Mouse (Mus musculus): ENCODE measurements around the gene Gm13889. TPM values are rescaled to one million over a fixed set of nuclear protein-coding genes. Genes with fewer than 3 reads are reported as not detected.

The Gm13889 gene
- polyA plus RNA-seq, 1 experiment from 2014 or later, result 0.60 TPM

DNA sequence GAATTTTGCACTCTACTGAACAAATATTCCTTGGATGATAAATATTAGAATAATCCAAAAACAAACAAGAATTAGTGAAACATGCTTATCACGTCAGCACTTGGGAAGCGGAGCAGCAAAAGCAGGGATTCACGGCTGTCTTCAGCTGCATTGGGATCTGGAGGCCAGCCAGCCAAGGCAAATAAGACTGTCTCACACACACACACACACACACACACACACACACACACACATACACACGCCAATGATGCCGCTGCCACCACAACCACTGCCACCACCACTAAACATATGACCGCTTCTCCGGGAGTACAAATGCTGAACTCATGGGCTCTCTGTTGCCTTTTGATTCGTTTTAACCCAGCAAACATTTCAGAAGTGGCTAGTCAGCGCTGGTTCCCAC lies 3.3 kb downstream of the Gm13889 start:
- peaks cover 73% of the 10 kb centered on the region for H3K27me3 ChIP-seq (ENCODE audit: low read depth, poor library complexity, severe bottlenecking)
- peaks cover 30% of the 10 kb centered on the region for H3K4me1 ChIP-seq
- 90% methylated on average over 9 of the region's 9 CpGs for WGBS
- no peak for DNase-seq (ENCODE audit: low spot score)
- H3K4me3 ChIP-seq, result no peak overlapping the region
- H3K27ac ChIP-seq, result no peak overlapping the region
- no peaks in the 10 kb centered on the region for H3K36me3 ChIP-seq
- no peaks in the 10 kb centered on the region for H3K9me3 ChIP-seq (replicated peaks)

DNA sequence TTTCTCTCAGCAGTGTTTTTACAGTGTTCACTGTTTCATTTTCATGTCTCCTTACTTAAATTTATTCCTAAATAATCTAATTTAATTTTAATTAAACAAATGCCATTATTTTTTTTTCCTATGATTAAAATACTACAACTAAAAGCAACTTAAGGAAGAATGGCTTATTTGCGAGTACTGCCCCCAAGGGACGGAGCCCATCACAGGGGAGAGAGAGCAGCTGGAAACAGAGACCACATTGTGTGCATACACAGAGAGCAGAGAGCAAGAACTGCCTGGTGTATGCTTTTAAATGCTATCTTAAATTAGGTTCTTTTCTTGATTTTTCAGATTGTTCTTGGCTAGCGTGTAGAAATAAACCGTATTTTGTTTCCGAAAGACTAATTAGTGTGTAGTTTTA lies 10.0 kb downstream of the Gm13889 start:
- WGBS, result 76% methylated on average over 5 of the region's 5 CpGs
- Histone ChIP-seq H3K36me3 (no peaks in the 10 kb centered on the region), H3K27ac (no peak overlapping the region), H3K9me3 (replicated peaks) (no peaks in the 10 kb centered on the region), H3K4me3 (no peak overlapping the region), H3K27me3 (ENCODE audit: low read depth, poor library complexity, severe bottlenecking) (peaks cover 6% of the 10 kb centered on the region; the same call in 1 of the 2 replicates), H3K4me1 (no peaks in the 10 kb centered on the region)
- no peak for DNase-seq (ENCODE audit: low spot score)

DNA sequence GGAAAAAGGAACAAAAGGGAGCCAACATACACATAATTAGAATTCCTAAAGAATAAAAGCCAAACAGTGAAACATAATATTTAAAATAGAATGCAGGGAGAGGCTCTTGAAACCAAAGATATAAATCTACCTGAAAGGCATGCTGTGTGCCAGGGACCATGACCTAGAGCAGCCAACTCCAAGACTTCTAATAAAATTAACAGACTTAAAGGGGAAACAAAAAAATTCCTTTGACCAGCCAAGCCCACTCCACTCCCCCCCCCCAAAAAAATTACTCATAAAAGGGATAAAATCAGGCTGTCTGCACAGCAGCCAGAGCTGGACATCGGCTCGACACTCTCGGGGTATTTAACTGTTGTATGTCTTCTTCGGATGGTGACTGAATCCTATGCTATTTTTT lies 12.1 kb downstream of the Gm13889 start:
- Histone ChIP-seq H3K27ac (no peak overlapping the region), H3K36me3 (no peaks in the 10 kb centered on the region), H3K4me3 (no peak overlapping the region), H3K4me1 (no peaks in the 10 kb centered on the region), H3K9me3 (replicated peaks) (no peaks in the 10 kb centered on the region), H3K27me3 (ENCODE audit: low read depth, poor library complexity, severe bottlenecking) (no peaks in the 10 kb centered on the region)
- DNase-seq (ENCODE audit: low spot score), result no peak
- WGBS, result 96% methylated on average over 4 of the region's 4 CpGs

DNA sequence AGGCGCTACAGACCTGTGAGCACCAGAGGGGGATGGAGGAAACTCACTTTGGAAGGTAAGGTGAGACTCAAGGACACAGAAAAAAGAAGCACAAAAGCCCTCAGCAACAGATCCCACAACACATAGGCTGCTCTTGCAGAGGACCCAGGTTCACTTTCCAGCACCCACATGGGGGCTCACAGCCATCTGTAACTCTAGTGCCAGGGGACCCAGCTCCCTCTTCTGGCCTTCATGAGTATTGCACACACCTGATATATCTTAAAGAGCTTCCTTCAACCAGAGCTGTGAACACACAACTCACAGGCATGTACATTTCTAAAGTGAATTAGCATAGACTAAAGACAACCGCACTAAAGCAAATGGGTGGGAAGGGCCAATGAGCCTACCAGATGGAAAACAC lies 12.9 kb downstream of the Gm13889 start:
- Histone ChIP-seq H3K9me3 (replicated peaks) (no peaks in the 10 kb centered on the region), H3K27me3 (ENCODE audit: low read depth, poor library complexity, severe bottlenecking) (no peaks in the 10 kb centered on the region), H3K4me1 (no peaks in the 10 kb centered on the region), H3K36me3 (no peaks in the 10 kb centered on the region), H3K27ac (no peak overlapping the region), H3K4me3 (no peak overlapping the region)
- 85% methylated on average over 2 of the region's 2 CpGs for WGBS
- DNase-seq (ENCODE audit: low spot score), result no peak

DNA sequence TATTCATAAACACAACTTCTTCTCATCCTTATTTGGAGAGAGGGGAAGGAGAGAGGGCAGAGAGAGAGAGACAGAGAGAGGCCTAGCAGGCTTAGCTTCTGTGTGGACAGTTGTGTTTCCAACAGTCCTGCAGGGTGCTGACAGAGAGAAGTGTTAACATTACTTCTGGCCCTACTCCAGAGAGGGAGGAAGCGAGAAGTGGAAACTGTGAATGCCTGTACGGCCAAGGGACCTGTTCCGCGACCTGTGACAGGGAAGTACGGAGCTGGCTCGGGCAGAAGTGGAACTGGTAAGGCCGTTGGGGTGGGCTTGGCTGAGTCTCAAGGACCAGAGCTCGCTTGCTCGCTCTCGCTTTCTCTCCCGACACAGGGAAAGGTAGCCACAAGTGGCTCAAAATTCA lies 15.3 kb downstream of the Gm13889 start:
- Histone ChIP-seq H3K27me3 (ENCODE audit: low read depth, poor library complexity, severe bottlenecking) (no peaks in the 10 kb centered on the region), H3K4me1 (no peaks in the 10 kb centered on the region), H3K4me3 (no peak overlapping the region), H3K9me3 (replicated peaks) (no peaks in the 10 kb centered on the region), H3K27ac (no peak overlapping the region), H3K36me3 (no peaks in the 10 kb centered on the region)
- DNase-seq (ENCODE audit: low spot score), result no peak
- WGBS, result 88% methylated on average over 11 of the region's 11 CpGs

DNA sequence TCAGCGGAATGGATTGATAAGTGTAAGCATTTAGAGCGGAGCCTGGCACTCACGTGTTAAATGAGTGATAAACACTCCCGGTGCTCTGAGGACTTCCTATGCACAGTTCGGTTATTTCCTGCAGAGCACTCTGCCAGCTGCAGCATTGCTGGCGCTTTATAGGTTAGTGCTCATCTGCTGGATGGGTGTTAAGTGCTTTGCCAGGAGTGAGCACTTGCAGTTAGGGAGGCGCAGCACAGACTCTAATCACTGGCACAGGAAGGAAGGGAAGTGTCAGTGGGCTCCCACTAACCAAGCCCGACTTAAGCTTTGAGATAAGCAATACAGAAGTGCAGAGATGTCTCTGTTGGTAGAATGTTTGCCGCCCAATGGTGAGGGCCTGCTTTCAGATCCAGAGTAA lies 18.5 kb downstream of the Gm13889 start:
- H3K27me3 ChIP-seq (ENCODE audit: low read depth, poor library complexity, severe bottlenecking), result no peaks in the 10 kb centered on the region
- H3K36me3 ChIP-seq, result no peaks in the 10 kb centered on the region
- H3K4me1 ChIP-seq, result no peaks in the 10 kb centered on the region
- DNase-seq (ENCODE audit: low spot score), result no peak
- no peak overlapping the region for H3K27ac ChIP-seq
- H3K9me3 ChIP-seq (replicated peaks), result no peaks in the 10 kb centered on the region
- WGBS, result 76% methylated on average over 9 of the region's 9 CpGs
- no peak overlapping the region for H3K4me3 ChIP-seq

DNA sequence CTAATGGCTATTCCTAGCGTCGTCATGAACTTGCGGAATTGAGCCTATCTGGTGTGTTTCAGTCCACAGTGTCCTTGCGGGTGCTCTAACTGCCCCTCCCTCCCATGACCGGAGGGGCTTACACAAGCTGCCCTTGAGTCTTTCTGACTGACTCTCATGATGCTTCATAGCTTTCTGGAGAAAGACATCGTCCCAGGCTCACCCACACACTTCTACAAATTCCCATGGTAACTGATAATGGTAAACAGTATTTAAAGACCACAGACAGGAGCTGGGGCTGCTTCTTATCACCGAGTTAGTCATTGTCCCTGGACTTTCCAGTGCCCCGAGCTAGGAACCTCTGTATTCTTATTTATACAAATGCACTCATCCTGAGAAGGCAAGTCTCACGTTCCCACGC lies 28.1 kb downstream of the Gm13889 start:
- no peaks in the 10 kb centered on the region for H3K36me3 ChIP-seq
- no peaks in the 10 kb centered on the region for H3K9me3 ChIP-seq (replicated peaks)
- H3K27ac ChIP-seq, result no peak overlapping the region
- 88% methylated on average over 10 of the region's 10 CpGs for WGBS
- H3K4me1 ChIP-seq, result no peaks in the 10 kb centered on the region
- H3K27me3 ChIP-seq (ENCODE audit: low read depth, poor library complexity, severe bottlenecking), result no peaks in the 10 kb centered on the region
- no peak for DNase-seq (ENCODE audit: low spot score)
- no peak overlapping the region for H3K4me3 ChIP-seq

DNA sequence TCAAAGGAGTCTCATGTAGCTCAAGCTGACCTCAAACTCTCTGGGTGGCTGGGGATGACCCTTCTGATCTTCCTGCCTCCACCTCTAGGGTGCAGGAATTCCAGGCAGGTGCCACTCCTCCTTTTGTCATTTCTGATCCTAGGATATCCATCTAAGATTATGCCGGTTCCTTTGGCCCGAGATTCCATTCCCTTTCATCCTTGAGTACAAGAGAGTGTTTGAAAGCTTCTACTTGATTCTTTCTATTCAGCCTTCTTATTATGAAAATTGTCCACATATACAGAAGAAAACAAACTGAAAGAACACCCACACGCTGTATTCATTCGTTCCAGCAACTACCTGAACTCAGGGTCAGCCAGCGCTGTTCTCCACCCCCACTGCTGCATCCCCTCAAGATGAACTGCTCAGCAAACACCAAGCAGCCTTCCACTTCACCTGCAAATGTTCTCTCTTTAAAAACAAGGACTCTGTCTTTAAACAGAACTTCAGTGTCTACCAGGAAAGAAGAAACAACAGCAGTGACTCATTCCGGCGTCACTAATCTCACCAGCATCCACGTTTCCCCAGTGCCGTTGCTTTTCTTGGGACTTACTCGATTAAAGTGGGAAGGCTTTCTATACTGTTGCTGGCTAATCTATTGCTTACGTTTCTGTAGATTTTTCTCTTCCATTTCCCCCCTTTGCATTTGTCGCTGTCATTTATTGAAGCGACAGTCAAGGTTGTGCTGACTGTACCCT lies 29.1 kb downstream of the Gm13889 start:
- H3K36me3 ChIP-seq, result no peaks in the 10 kb centered on the region
- H3K4me3 ChIP-seq, result no peak overlapping the region
- DNase-seq (ENCODE audit: low spot score), result no peak
- WGBS, result 80% methylated on average over 13 of the region's 13 CpGs
- H3K27me3 ChIP-seq (ENCODE audit: low read depth, poor library complexity, severe bottlenecking), result no peaks in the 10 kb centered on the region
- H3K27ac ChIP-seq, result no peak overlapping the region
- no peaks in the 10 kb centered on the region for H3K9me3 ChIP-seq (replicated peaks)
- no peaks in the 10 kb centered on the region for H3K4me1 ChIP-seq

DNA sequence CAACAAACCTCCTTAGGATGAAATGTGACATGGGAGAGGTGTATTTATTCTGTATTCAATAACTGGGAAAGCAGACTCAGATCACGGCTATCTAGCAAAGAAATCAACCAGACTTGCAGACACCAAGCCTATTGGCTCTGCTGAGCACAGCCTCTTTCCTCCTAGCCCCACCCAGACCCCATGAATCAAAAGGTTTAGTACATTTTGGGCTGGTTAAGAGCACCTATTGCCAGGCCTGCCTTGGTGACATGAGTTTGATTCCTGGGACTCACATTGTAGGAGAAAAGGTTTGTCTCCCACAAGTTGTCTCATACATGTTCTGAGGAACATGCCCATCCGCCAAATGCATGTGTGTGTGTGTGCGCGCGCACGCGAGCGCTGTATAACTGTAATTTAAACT lies 30.9 kb downstream of the Gm13889 start:
- no peak for DNase-seq (ENCODE audit: low spot score)
- no peak overlapping the region for H3K27ac ChIP-seq
- 95% methylated on average over 8 of the region's 8 CpGs for WGBS
- H3K36me3 ChIP-seq, result no peaks in the 10 kb centered on the region
- no peaks in the 10 kb centered on the region for H3K9me3 ChIP-seq (replicated peaks)
- no peaks in the 10 kb centered on the region for H3K4me1 ChIP-seq
- no peaks in the 10 kb centered on the region for H3K27me3 ChIP-seq (ENCODE audit: low read depth, poor library complexity, severe bottlenecking)
- no peak overlapping the region for H3K4me3 ChIP-seq

DNA sequence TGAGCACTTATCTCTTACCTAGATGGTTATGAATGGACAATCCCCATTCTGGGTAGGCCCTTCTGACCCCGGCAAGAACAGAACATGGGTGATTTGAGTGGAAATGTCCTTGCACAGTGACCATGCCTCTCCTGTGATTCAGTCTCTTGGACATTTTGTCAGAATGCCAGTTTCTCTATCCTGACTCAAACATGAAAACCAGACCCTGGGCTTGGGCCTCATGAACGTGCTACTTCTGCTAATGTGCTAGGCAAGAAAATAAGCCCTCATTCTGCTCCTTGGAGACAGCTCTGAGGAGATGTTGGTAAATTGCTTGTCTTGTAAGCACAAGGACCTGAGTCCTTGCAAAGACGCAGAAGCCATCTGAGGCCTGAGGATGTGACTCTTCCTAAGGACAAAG lies 37.9 kb downstream of the Gm13889 start:
- Histone ChIP-seq H3K9me3 (replicated peaks) (no peaks in the 10 kb centered on the region), H3K27ac (no peak overlapping the region), H3K27me3 (ENCODE audit: low read depth, poor library complexity, severe bottlenecking) (no peaks in the 10 kb centered on the region), H3K4me1 (no peaks in the 10 kb centered on the region), H3K4me3 (no peak overlapping the region), H3K36me3 (no peaks in the 10 kb centered on the region)
- WGBS, result 89% methylated on average over 3 of the region's 3 CpGs
- no peak for DNase-seq (ENCODE audit: low spot score)

DNA sequence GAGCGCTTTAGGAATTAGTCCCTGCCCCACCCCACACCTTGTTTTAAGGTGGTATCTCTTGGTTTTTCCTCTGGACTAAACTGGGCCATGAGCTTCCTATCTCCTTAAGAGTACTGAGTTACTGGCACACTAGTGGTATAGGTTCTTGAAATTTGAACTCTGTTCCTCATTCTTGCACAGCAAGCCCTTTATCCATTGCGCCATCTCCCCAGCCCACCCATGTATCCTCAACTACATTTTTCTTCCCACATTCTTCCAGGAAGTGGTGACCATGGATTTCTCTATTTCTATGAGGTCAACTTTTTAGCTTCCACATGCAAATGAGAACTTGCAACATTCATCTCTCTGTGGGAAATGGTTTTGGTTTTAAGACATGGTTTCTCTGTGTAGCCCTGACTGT lies 43.4 kb downstream of the Gm13889 start:
- Histone ChIP-seq H3K4me3 (no peak overlapping the region), H3K36me3 (no peaks in the 10 kb centered on the region), H3K4me1 (peaks cover 2% of the 10 kb centered on the region), H3K27ac (no peak overlapping the region), H3K9me3 (replicated peaks) (no peaks in the 10 kb centered on the region), H3K27me3 (ENCODE audit: low read depth, poor library complexity, severe bottlenecking) (no peaks in the 10 kb centered on the region)
- no peak for DNase-seq (ENCODE audit: low spot score)
- WGBS, result 91% methylated on average over 2 of the region's 2 CpGs

DNA sequence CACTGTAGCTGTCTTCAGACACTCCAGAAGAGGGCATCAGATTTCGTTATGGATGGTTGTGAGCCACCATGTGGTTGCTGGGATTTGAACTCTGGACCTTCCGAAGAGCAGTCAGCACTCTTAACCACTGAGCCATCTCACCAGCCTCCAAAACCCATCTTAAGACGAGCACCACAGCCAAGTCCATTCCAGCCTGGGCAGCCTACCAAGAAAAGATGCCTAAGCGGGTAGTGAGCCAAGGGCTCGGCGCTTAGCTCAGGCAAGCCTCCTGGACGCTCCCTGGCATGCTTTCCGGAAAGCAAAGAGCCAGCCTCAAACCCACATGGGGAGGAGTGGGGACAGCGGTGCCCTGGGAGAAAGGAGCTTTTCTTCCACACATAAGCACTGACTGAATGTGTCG lies 45.1 kb downstream of the Gm13889 start:
- H3K9me3 ChIP-seq (replicated peaks), result no peaks in the 10 kb centered on the region
- no peak overlapping the region for H3K27ac ChIP-seq
- H3K27me3 ChIP-seq (ENCODE audit: low read depth, poor library complexity, severe bottlenecking), result no peaks in the 10 kb centered on the region
- H3K4me3 ChIP-seq, result no peak overlapping the region
- peaks cover 18% of the 10 kb centered on the region for H3K4me1 ChIP-seq
- DNase-seq (ENCODE audit: low spot score), result no peak
- no peaks in the 10 kb centered on the region for H3K36me3 ChIP-seq
- WGBS, result 85% methylated on average over 10 of the region's 10 CpGs

DNA sequence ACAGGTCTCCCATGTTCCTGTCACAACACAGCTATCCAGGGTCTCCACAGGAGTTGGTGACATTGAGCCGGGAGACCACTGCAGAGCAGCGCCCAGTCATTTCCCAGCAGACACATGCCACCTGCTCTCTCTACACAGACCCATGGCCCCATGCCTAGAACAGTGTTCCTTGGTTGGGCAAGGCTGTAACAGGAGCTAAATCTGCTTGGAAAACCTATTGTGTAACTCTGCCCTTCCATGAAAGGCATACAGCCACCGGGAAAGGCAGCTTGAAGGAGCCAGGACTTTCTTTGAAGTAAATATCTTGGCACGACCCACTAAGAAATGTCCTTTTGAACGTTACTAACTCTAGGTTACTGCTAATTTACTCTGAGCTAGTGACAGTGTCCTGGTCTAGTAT lies 47.3 kb downstream of the Gm13889 start:
- Histone ChIP-seq H3K27ac (no peak overlapping the region), H3K27me3 (ENCODE audit: low read depth, poor library complexity, severe bottlenecking) (no peaks in the 10 kb centered on the region), H3K36me3 (no peaks in the 10 kb centered on the region), H3K4me3 (no peak overlapping the region), H3K9me3 (replicated peaks) (no peaks in the 10 kb centered on the region), H3K4me1 (peaks cover 28% of the 10 kb centered on the region)
- WGBS, result 85% methylated on average over 5 of the region's 5 CpGs
- no peak for DNase-seq (ENCODE audit: low spot score)
